Mouse (Mus musculus) adrenal gland, postnatal 14 days (tissue): ENCODE measurements around the gene Aebp2. TPM values are rescaled to one million over a fixed set of nuclear protein-coding genes. Genes with fewer than 3 reads are reported as not detected.

Experiments
- DNase-seq: peaks from one replicate; pipeline ENCODE4 v3.0.0; 2021; ENCODE audit warnings: mixed read lengths
- total RNA-seq: library from RNA; stranded (reverse); gene quantifications from 2 replicates; pipeline ENCODE4 v1.2.3, GENCODE M21; 2021

Gene Aebp2
- total RNA-seq, 1 experiment from 2014 or later, result 52.8 TPM

DNA sequence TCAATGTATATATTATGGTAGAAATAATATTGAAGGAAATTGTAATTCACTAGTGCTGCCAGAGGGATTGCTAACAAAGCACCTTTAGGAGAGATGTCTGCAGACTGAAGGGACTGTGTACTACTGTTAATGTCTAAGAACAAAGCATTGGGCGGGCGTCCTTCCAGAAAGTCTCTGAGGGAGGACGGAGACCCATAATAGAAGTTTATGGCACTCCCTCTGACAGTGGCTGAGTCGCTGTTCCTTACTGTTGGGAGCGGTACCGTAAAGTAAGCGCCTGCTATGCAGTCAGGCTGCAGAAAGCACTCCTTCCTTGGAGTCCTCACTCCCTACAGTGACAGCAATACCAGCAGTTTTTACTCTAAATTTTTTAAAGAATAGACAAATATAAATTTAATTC lies 29.5 kb downstream of the Aebp2 start:
- no peak for DNase-seq

- DNase-seq, result no peak
Observed at GRCm38 (mm10) chr6:140655451-140655850, 33.0 kb downstream of the Aebp2 start.

- DNase-seq, result no peak
Observed at GRCm38 (mm10) chr6:140656991-140657390, 34.5 kb downstream of the Aebp2 start.

DNA sequence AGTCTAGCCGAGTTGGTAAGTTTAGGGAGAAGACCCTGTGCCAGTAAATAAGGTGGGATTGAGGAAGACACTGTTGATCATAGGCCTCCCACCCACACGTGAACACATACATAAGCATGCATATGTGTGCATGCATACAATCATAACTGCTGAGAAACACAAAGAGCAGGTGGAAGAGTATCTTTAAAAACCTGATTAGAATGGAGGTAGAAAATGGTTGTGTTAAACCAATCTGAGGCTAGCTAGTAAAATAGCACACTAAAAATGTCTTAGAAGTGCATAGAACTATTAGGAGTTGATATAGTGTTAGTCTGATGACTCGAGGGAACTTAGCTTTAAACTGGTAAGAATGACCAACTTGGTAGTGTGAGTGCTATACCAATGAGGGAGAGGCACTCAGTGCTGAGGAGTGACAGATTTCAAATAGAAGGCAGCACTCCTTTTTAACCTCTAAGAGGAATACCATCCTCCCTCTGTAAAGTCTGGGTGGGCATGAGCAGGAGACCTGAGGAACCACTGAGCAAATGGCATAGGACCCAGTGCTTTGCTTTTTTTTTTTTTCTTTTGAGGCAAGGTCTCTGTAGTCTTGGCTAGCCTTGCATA lies 35.6 kb downstream of the Aebp2 start:
- DNase-seq, result no peak

DNA sequence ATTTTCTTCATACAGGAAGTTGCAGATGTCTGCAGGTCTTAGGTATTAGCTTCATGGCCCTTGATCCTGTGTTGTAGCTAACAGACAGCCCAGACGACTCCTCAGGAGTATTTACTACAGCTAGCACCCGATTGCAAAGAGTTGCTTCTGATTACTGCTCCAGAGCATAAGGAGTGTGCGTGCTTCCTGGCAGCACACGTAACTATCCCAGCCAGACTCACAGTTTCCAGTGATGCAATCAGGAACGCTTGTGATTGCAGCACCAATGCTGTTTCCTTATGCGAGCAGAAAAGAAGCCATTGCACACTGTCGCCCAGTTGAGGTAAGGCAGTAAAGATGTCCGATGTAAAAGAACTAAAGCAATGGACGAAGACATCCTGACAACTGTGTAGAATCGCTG lies 38.6 kb downstream of the Aebp2 start:
- DNase-seq, result no peak

- DNase-seq, result no peak
Observed at GRCm38 (mm10) chr6:140661777-140662176, 39.3 kb downstream of the Aebp2 start.

DNA sequence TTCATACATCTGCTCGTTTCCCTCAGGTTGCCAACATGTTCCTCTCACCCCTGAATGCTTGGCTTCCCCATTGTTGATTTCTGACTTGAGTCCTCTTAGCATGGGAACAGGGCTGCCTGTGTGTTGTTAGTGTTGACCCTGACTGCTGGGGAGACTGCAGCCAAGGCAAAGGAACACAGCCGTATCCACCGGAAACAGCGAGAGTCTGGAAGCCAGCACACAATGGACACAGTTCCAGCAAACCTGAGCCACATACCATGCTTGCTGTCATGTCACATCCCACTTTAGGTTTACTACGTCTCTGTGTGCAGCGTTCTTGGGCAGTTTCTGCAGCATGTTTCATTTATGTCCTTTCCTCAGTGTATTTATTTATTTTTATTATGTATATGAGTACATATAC lies 39.8 kb downstream of the Aebp2 start:
- no peak for DNase-seq

- peak; percentile 20 for DNase-seq
Observed at GRCm38 (mm10) chr6:140662697-140663096, 40.2 kb downstream of the Aebp2 start.

GRCm38 (mm10) chr6:140664611-140665010 lies 42.1 kb downstream of the Aebp2 start:
- no peak for DNase-seq

DNA sequence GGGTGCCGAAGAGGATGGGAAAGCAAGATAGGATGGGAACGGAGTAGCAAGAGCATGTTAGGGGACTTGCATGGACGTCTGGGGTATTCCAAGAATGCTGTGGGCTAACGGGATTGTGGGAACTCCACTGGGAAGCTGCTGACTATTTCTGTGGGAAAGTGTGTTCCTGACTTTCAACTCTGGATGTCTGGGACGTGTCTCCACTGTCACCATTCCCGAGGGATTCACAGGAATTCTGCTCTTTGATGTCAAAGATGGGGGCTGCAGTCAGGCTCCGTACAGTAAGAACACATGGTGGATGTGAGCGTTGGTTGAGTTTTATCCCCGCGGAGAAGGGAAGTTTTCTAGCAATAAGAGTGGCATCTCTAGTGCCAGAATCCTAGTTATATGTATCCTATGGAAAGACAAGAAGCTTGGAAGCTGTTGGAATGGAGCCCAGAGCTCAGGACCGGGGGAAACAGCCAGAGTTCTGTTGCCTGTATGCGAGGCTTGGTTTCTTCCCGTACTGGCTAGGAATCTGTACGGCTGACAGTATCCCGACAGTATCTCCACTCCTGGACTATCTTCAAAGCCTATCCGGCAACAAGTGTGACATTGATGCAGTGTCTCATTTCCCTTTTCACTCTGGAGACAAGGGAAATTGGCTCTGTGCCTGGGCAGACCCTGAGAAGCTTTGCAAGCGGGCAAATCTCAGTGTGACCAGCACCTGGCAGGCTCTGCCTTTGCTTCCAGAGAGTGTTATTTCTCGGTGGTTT lies 44.2 kb downstream of the Aebp2 start:
- DNase-seq, result peak; percentile 78

GRCm38 (mm10) chr6:140667289-140667906 lies 44.9 kb downstream of the Aebp2 start:
- no peak for DNase-seq

- peak; percentile 73 for DNase-seq
Observed at GRCm38 (mm10) chr6:140674414-140674813, 52.0 kb downstream of the Aebp2 start.

DNA sequence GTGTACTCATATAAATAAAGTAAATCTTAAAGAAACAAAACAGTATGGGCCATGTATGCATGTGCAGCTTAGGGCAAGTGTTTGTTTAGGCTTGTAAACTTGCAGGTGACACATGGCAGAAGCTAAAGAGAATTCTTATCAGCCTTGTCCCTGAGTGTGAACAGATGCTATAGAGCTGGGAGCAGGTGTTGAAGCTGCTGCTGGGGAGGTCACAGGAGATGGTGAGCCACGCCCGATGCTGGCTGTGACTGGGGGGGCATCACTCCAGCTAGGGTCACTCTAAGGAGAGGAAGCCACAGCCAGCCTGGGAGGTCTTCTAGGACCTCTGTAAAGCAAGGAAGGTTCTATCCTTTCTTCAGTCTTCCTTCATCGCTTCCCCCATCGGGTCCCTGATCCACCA lies 53.6 kb downstream of the Aebp2 start:
- DNase-seq, result no peak

GRCm38 (mm10) chr6:140677041-140677440 lies 54.6 kb downstream of the Aebp2 start:
- DNase-seq, result no peak

- DNase-seq, result no peak
Observed at GRCm38 (mm10) chr6:140677960-140678359, 55.5 kb downstream of the Aebp2 start.

- peak; percentile 41 for DNase-seq
Observed at GRCm38 (mm10) chr6:140678658-140679271, 56.3 kb downstream of the Aebp2 start.

DNA sequence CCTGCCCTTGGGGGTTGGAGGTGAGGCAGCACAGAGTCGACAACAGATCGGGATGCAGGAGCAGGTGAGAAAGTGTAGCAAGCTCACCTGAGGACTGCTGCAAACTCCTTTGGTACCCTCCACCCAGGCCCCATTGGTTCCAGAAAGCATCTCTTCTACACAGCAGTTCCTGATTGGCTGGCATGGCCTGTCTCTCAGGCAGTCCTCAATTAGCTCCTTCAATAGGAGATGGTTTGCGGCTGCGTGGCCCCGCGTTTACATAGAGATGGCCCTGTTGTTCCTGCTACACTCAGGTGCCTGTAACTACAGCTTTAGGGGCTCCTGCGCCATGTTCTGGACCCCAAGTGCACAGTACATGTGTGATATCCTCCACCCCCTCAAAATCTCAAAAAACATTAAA lies 58.2 kb downstream of the Aebp2 start:
- no peak for DNase-seq

GRCm38 (mm10) chr6:140682829-140683228 lies 60.4 kb downstream of the Aebp2 start:
- DNase-seq, result peak; percentile 14

GRCm38 (mm10) chr6:140684403-140684802 lies 61.9 kb downstream of the Aebp2 start:
- DNase-seq, result no peak

DNA sequence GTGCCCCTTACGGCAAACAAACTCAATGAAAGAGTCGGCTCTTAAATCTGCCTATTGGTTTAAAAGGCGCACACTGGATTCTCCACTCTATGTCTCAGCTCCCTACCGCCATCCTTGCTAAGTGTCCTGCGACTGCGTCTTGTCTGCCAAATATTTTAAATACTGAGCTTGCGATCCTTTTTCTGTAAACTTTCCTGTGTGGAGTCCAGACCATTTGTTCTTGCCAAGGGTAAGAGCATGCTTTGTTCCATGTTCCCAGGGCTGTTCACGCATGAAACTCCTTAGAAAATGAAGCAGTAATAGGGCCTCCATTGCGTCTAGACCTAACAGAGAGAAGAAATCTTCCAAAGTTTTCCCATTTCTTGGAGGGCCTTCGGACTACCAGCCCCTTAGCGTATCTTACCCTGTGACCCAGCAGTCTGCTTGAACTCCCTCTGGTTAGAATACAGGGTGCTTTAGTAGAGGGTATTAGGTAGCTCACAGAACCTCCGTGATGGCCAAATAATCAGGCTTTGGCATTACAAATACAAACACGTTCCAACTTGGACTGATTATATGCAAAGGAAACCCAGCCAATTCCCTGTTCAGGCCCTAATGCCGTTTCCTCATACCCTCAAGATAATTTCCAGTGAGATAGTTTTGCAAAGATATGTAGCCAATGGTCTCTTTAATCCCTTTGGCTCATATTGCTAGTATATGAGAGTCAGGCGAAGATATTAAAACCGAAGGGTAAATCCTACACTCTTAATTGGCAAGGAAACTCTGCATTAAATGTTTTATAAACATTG lies 67.3 kb downstream of the Aebp2 start:
- DNase-seq, result no peak

GRCm38 (mm10) chr6:140692160-140692559 lies 69.7 kb downstream of the Aebp2 start:
- no peak for DNase-seq

DNA sequence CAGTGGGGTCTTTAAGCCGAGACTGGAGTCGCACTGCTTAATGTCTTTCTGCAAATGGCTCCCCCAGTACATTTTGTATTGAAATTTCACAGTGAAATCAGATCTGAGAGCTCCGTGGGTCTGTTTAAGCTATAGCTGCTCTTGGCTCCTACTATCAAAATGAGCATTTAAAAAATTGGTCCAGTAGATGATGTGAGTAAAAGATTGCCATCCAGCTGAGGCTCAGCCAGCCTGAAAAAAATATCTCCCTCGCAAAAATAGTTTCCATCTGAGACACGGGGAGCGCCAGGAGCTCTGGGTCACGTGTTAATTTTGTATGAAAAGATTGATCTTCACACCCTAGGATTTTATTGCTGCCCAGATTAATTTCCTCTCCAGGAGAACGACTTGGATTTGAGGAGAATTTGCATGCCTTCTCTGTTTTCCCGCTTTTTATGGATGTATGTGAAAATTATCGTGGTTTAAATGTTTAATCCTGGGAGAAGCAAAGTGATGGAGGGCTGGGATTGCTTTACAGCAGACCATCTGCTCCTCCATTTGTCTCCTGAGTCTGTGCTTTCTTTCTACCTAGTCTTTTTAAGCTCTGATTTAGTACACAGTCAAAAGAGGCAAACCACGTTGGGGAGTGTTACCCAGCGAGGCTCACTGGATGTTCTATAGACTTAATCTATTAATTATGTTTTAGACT lies 73.9 kb downstream of the Aebp2 start:
- DNase-seq, result no peak
